Mouse (Mus musculus): Measurements from ENCODE around the gene Tmem25. TPM values are rescaled to one million over a fixed set of nuclear protein-coding genes. Genes with fewer than 3 reads are reported as not detected.
A peak's percentile ranks its signal among the peaks of the same experiment; 100 is the strongest.

Tmem25 gene
- polyA plus RNA-seq (2015; fragmentation: Nextera tagmentation; extraction: Ambion mirVana) = 34.9 and 40.4 TPM in 2 replicates

- H3K27ac ChIP-seq (ENCODE audit: low read length) = peak within 1 kb of the TSS; percentile 94
- ATAC-seq (ENCODE audit: low FRiP score, low TSS enrichment) = peak; percentile 94
Measured at GRCm38 (mm10) chr9:44799102-44799957, at the start of gene Tmem25. Gene Tmem25 (minus strand): TSS chr9:44799307.

GRCm38 (mm10) chr9:44847446-44847845 is 48.3 kb upstream of the Tmem25 start:
- WGBS = 82% methylated on average over 6 of the region's 6 CpGs
- Histone ChIP-seq H3K4me2 (replicated peaks; ENCODE audit: low read depth, low read length) (no peak overlapping the region), H3K4me1 (ENCODE audit: insufficient read depth, low read length) (no peaks in the 10 kb centered on the region), H3K27me3 (ENCODE audit: insufficient read depth, low read length) (no peaks in the 10 kb centered on the region), H3K4me3 (ENCODE audit: low read length) (no peak overlapping the region), H3K27ac (ENCODE audit: low read length) (no peak overlapping the region), H3K36me3 (ENCODE audit: insufficient read depth, low read length) (peaks cover 66% of the 10 kb centered on the region), H3K9me3 (ENCODE audit: low read length) (no peaks in the 10 kb centered on the region), H3K9ac (replicated peaks; ENCODE audit: low read length) (no peak overlapping the region)
- no peak for ATAC-seq (ENCODE audit: low FRiP score, low TSS enrichment)

More at GRCm38 (mm10) chr9:44799102-44799957, at the start of gene Tmem25:
- Histone ChIP-seq H3K9me3 (ENCODE audit: low read length) (no peaks in the 10 kb centered on the region), H3K27me3 (ENCODE audit: insufficient read depth, low read length) (no peaks in the 10 kb centered on the region), H3K4me2 (replicated peaks; ENCODE audit: low read depth, low read length) (peak within 1 kb of the TSS; percentile 76), H3K36me3 (ENCODE audit: insufficient read depth, low read length) (no peaks in the 10 kb centered on the region), H3K4me3 (ENCODE audit: low read length) (peak within 1 kb of the TSS; percentile 58), H3K4me1 (ENCODE audit: insufficient read depth, low read length) (peaks cover 36% of the 10 kb centered on the region), H3K9ac (replicated peaks; ENCODE audit: low read length) (peak within 1 kb of the TSS; percentile 63)
- under 1% methylated on average over 75 of the region's 75 CpGs for WGBS

GRCm38 (mm10) chr9:44841241-44841640 is 42.1 kb upstream of the Tmem25 start:
- H3K9me3 ChIP-seq (ENCODE audit: low read length) = no peaks in the 10 kb centered on the region
- ATAC-seq (ENCODE audit: low FRiP score, low TSS enrichment) = no peak

GRCm38 (mm10) chr9:44836439-44836838 is 37.3 kb upstream of the Tmem25 start:
- Histone ChIP-seq H3K4me1 (ENCODE audit: insufficient read depth, low read length) (no peaks in the 10 kb centered on the region), H3K9me3 (ENCODE audit: low read length) (no peaks in the 10 kb centered on the region), H3K9ac (replicated peaks; ENCODE audit: low read length) (no peak overlapping the region), H3K4me2 (replicated peaks; ENCODE audit: low read depth, low read length) (no peak overlapping the region), H3K36me3 (ENCODE audit: insufficient read depth, low read length) (peaks cover 68% of the 10 kb centered on the region), H3K4me3 (ENCODE audit: low read length) (no peak overlapping the region), H3K27ac (ENCODE audit: low read length) (no peak overlapping the region), H3K27me3 (ENCODE audit: insufficient read depth, low read length) (no peaks in the 10 kb centered on the region)
- ATAC-seq (ENCODE audit: low FRiP score, low TSS enrichment) = no peak
- 53% methylated on average over 7 of the region's 7 CpGs for WGBS

More at GRCm38 (mm10) chr9:44841241-44841640, 42.1 kb upstream of the Tmem25 start:
- Histone ChIP-seq H3K4me3 (ENCODE audit: low read length) (no peak overlapping the region), H3K36me3 (ENCODE audit: insufficient read depth, low read length) (peaks cover 66% of the 10 kb centered on the region), H3K4me1 (ENCODE audit: insufficient read depth, low read length) (no peaks in the 10 kb centered on the region), H3K27ac (ENCODE audit: low read length) (no peak overlapping the region), H3K4me2 (replicated peaks; ENCODE audit: low read depth, low read length) (no peak overlapping the region), H3K9ac (replicated peaks; ENCODE audit: low read length) (no peak overlapping the region), H3K27me3 (ENCODE audit: insufficient read depth, low read length) (no peaks in the 10 kb centered on the region)
- 90% methylated on average over 10 of the region's 10 CpGs for WGBS

- WGBS = 80% methylated on average over 4 of the region's 4 CpGs
Measured at GRCm38 (mm10) chr9:44832356-44832755, 33.2 kb upstream of the Tmem25 start.

GRCm38 (mm10) chr9:44830506-44830905 is 31.4 kb upstream of the Tmem25 start:
- WGBS = 73% methylated on average over 2 of the region's 2 CpGs
- H3K27ac ChIP-seq (ENCODE audit: low read length) = no peak overlapping the region
- H3K9ac ChIP-seq (replicated peaks; ENCODE audit: low read length) = no peak overlapping the region
- no peak overlapping the region for H3K4me2 ChIP-seq (replicated peaks; ENCODE audit: low read depth, low read length)
- no peaks in the 10 kb centered on the region for H3K9me3 ChIP-seq (ENCODE audit: low read length)
- no peak for ATAC-seq (ENCODE audit: low FRiP score, low TSS enrichment)
- peaks cover 87% of the 10 kb centered on the region for H3K36me3 ChIP-seq (ENCODE audit: insufficient read depth, low read length)
- H3K4me3 ChIP-seq (ENCODE audit: low read length) = no peak overlapping the region
- no peaks in the 10 kb centered on the region for H3K4me1 ChIP-seq (ENCODE audit: insufficient read depth, low read length)
- H3K27me3 ChIP-seq (ENCODE audit: insufficient read depth, low read length) = no peaks in the 10 kb centered on the region

More at GRCm38 (mm10) chr9:44832356-44832755, 33.2 kb upstream of the Tmem25 start:
- no peaks in the 10 kb centered on the region for H3K9me3 ChIP-seq (ENCODE audit: low read length)
- no peaks in the 10 kb centered on the region for H3K4me1 ChIP-seq (ENCODE audit: insufficient read depth, low read length)
- H3K36me3 ChIP-seq (ENCODE audit: insufficient read depth, low read length) = peaks cover 79% of the 10 kb centered on the region
- ATAC-seq (ENCODE audit: low FRiP score, low TSS enrichment) = no peak
- no peak overlapping the region for H3K4me3 ChIP-seq (ENCODE audit: low read length)
- H3K4me2 ChIP-seq (replicated peaks; ENCODE audit: low read depth, low read length) = no peak overlapping the region
- no peak overlapping the region for H3K9ac ChIP-seq (replicated peaks; ENCODE audit: low read length)
- no peaks in the 10 kb centered on the region for H3K27me3 ChIP-seq (ENCODE audit: insufficient read depth, low read length)
- no peak overlapping the region for H3K27ac ChIP-seq (ENCODE audit: low read length)

GRCm38 (mm10) chr9:44828944-44829343 is 29.8 kb upstream of the Tmem25 start:
- no peak overlapping the region for H3K27ac ChIP-seq (ENCODE audit: low read length)
- no peak overlapping the region for H3K4me2 ChIP-seq (replicated peaks; ENCODE audit: low read depth, low read length)
- no peak overlapping the region for H3K9ac ChIP-seq (replicated peaks; ENCODE audit: low read length)
- H3K27me3 ChIP-seq (ENCODE audit: insufficient read depth, low read length) = no peaks in the 10 kb centered on the region
- WGBS = 97% methylated on average over 11 of the region's 11 CpGs
- no peak overlapping the region for H3K4me3 ChIP-seq (ENCODE audit: low read length)
- no peaks in the 10 kb centered on the region for H3K9me3 ChIP-seq (ENCODE audit: low read length)
- H3K4me1 ChIP-seq (ENCODE audit: insufficient read depth, low read length) = no peaks in the 10 kb centered on the region
- ATAC-seq (ENCODE audit: low FRiP score, low TSS enrichment) = no peak
- H3K36me3 ChIP-seq (ENCODE audit: insufficient read depth, low read length) = peaks cover 87% of the 10 kb centered on the region

GRCm38 (mm10) chr9:44826660-44827059 is 27.6 kb upstream of the Tmem25 start:
- no peaks in the 10 kb centered on the region for H3K9me3 ChIP-seq (ENCODE audit: low read length)
- 87% methylated on average over 7 of the region's 7 CpGs for WGBS

GRCm38 (mm10) chr9:44819920-44820827 is 21.1 kb upstream of the Tmem25 start:
- Histone ChIP-seq H3K4me2 (replicated peaks; ENCODE audit: low read depth, low read length) (no peak overlapping the region), H3K27me3 (ENCODE audit: insufficient read depth, low read length) (no peaks in the 10 kb centered on the region), H3K4me1 (ENCODE audit: insufficient read depth, low read length) (no peaks in the 10 kb centered on the region), H3K36me3 (ENCODE audit: insufficient read depth, low read length) (peaks cover 95% of the 10 kb centered on the region), H3K9me3 (ENCODE audit: low read length) (no peaks in the 10 kb centered on the region), H3K9ac (replicated peaks; ENCODE audit: low read length) (no peak overlapping the region), H3K4me3 (ENCODE audit: low read length) (no peak overlapping the region), H3K27ac (ENCODE audit: low read length) (no peak overlapping the region)
- ATAC-seq (ENCODE audit: low FRiP score, low TSS enrichment) = no peak
- 90% methylated on average over 15 of the region's 15 CpGs for WGBS

More at GRCm38 (mm10) chr9:44826660-44827059, 27.6 kb upstream of the Tmem25 start:
- peaks cover 89% of the 10 kb centered on the region for H3K36me3 ChIP-seq (ENCODE audit: insufficient read depth, low read length)
- H3K4me1 ChIP-seq (ENCODE audit: insufficient read depth, low read length) = no peaks in the 10 kb centered on the region
- ATAC-seq (ENCODE audit: low FRiP score, low TSS enrichment) = no peak
- no peak overlapping the region for H3K27ac ChIP-seq (ENCODE audit: low read length)
- H3K9ac ChIP-seq (replicated peaks; ENCODE audit: low read length) = no peak overlapping the region
- H3K27me3 ChIP-seq (ENCODE audit: insufficient read depth, low read length) = no peaks in the 10 kb centered on the region
- H3K4me3 ChIP-seq (ENCODE audit: low read length) = no peak overlapping the region
- no peak overlapping the region for H3K4me2 ChIP-seq (replicated peaks; ENCODE audit: low read depth, low read length)
